Mouse (Mus musculus) forebrain, embryonic 11.5 days (tissue): ENCODE data around the gene Rab3c. TPM values are rescaled to one million over a fixed set of nuclear protein-coding genes. Genes with fewer than 3 reads are reported as not detected.
A peak's percentile ranks its signal among the peaks of the same experiment; 100 is the strongest.

Experiments used
- ATAC-seq: fragments of 200-750 bp; cut with Nextera tagmentation; replicated peaks from 2 replicates; pipeline ENCODE4 v1.8.0; 2017; ENCODE audit warnings: moderate TSS enrichment; ENCODE audit not compliant: low FRiP score
- DNase-seq: peaks from one replicate; pipeline ENCODE4 v3.0.0-alpha.2; 2017; ENCODE audit warnings: low spot score
- H3K27ac ChIP-seq: fragments of 300-500 bp; sonication (generic); 2 replicates; pipeline ENCODE4 v1.5.1; 2014; ENCODE audit warnings: low read depth, low read length
- H3K27me3 ChIP-seq: fragments of 300-500 bp; sonication (generic); 2 replicates; pipeline ENCODE4 v1.6.1; 2014; ENCODE audit warnings: mild to moderate bottlenecking, low read length, mixed read lengths; ENCODE audit not compliant: control insufficient read depth, insufficient read depth
- H3K36me3 ChIP-seq: fragments of 300-500 bp; sonication (generic); 2 replicates; pipeline ENCODE4 v1.6.1; 2014; ENCODE audit warnings: mild to moderate bottlenecking, low read length, moderate library complexity, mixed read lengths; ENCODE audit not compliant: control insufficient read depth, insufficient read depth
- H3K4me1 ChIP-seq: fragments of 300-500 bp; sonication (generic); replicated peaks from 2 replicates; pipeline ENCODE4 v1.6.1; 2014; ENCODE audit warnings: low read length, mixed read lengths; ENCODE audit not compliant: control insufficient read depth, insufficient read depth
- H3K4me2 ChIP-seq: fragments of 300-500 bp; sonication (generic); 2 replicates; pipeline ENCODE4 v1.6.1; 2014; ENCODE audit warnings: low read depth, mild to moderate bottlenecking, low read length, moderate library complexity, mixed read lengths; ENCODE audit not compliant: severe bottlenecking
- H3K4me3 ChIP-seq: fragments of 300-500 bp; sonication (generic); 2 replicates; pipeline ENCODE4 v1.5.1; 2014; ENCODE audit warnings: low read depth, low read length
- H3K9ac ChIP-seq: fragments of 300-500 bp; sonication (generic); 2 replicates; pipeline ENCODE4 v1.6.1; 2014; ENCODE audit warnings: low read length
- H3K9me3 ChIP-seq: fragments of 300-500 bp; sonication (generic); 2 replicates; pipeline ENCODE4 v1.6.1; 2016; ENCODE audit warnings: low read length, mixed read lengths; ENCODE audit not compliant: control insufficient read depth
- WGBS: fragments of 180-500 bp; shearing (Covaris S2); extraction: QIAGEN DNeasy Blood & Tissue Kit; methylation state at CpG from one replicate; pipeline ENCODE4 v1.1.7; 2014; 5-methylcytosine and 5-hydroxymethylcytosine counted together
- polyA plus RNA-seq: library from polyadenylated mRNA; unstranded; fragments of >200 nt; fragmentation: Nextera tagmentation; extraction: Ambion mirVana; gene quantifications from 2 replicates; pipeline ENCODE4 v1.2.1, GENCODE M21; 2014

Gene Rab3c
- polyA plus RNA-seq, 1 experiment from 2014 or later: 15.5 TPM

- Histone ChIP-seq H3K4me2 (peak overlapping the region; percentile 75), H3K27ac (no peak overlapping the region), H3K36me3 (no peaks in the 10 kb centered on the region), H3K9ac (peak overlapping the region; percentile 49), H3K4me3 (peak overlapping the region; percentile 31), H3K9me3 (no peaks in the 10 kb centered on the region), H3K4me1 (peaks cover 10% of the 10 kb centered on the region), H3K27me3 (no peaks in the 10 kb centered on the region; the same call in 1 of the 2 replicates)
- WGBS: under 1% methylated on average over 17 of the region's 17 CpGs
- ATAC-seq: peak; percentile 67
- DNase-seq: peak; percentile 90
These were observed 262.3 kb downstream of the Rab3c start for GRCm38 (mm10) chr13:110018431-110018901.

GRCm38 (mm10) chr13:110012029-110012428 lies 268.8 kb downstream of the Rab3c start:
- no peak for ATAC-seq

GRCm38 (mm10) chr13:110010876-110011275 lies 269.9 kb downstream of the Rab3c start:
- 84% methylated on average over 6 of the region's 6 CpGs for WGBS
- Histone ChIP-seq H3K27me3 (no peaks in the 10 kb centered on the region), H3K27ac (no peak overlapping the region), H3K4me2 (no peak overlapping the region), H3K9ac (no peak overlapping the region), H3K4me3 (no peak overlapping the region), H3K9me3 (no peaks in the 10 kb centered on the region), H3K4me1 (peaks cover 2% of the 10 kb centered on the region; the same call in 1 of the 2 replicates), H3K36me3 (no peaks in the 10 kb centered on the region)
- DNase-seq (no peak), ATAC-seq (no peak)

More at GRCm38 (mm10) chr13:110012029-110012428, 268.8 kb downstream of the Rab3c start:
- H3K9me3 ChIP-seq: no peaks in the 10 kb centered on the region
- WGBS: 89% methylated on average over 4 of the region's 4 CpGs
- DNase-seq: no peak
- peaks cover 2% of the 10 kb centered on the region; the same call in 1 of the 2 replicates for H3K4me1 ChIP-seq
- no peak overlapping the region for H3K4me2 ChIP-seq
- H3K9ac ChIP-seq: no peak overlapping the region
- no peak overlapping the region for H3K27ac ChIP-seq
- no peaks in the 10 kb centered on the region for H3K27me3 ChIP-seq
- H3K36me3 ChIP-seq: no peaks in the 10 kb centered on the region
- H3K4me3 ChIP-seq: no peak overlapping the region

- no peak overlapping the region for H3K9ac ChIP-seq
- DNase-seq: no peak
- no peaks in the 10 kb centered on the region for H3K9me3 ChIP-seq
- no peak overlapping the region for H3K27ac ChIP-seq
- H3K4me3 ChIP-seq: no peak overlapping the region
- WGBS: 43% methylated on average over 8 of the region's 8 CpGs
- no peaks in the 10 kb centered on the region for H3K36me3 ChIP-seq
- H3K4me2 ChIP-seq: no peak overlapping the region
- no peaks in the 10 kb centered on the region for H3K27me3 ChIP-seq
- peaks cover 2% of the 10 kb centered on the region; the same call in 1 of the 2 replicates for H3K4me1 ChIP-seq
- no peak for ATAC-seq
These were observed 272.3 kb downstream of the Rab3c start for GRCm38 (mm10) chr13:110008539-110008938.

GRCm38 (mm10) chr13:110006106-110006781 lies 274.6 kb downstream of the Rab3c start:
- DNase-seq: no peak
- no peaks in the 10 kb centered on the region for H3K27me3 ChIP-seq
- H3K27ac ChIP-seq: no peak overlapping the region
- no peak overlapping the region for H3K9ac ChIP-seq
- no peak overlapping the region for H3K4me2 ChIP-seq
- H3K4me1 ChIP-seq: peaks cover 2% of the 10 kb centered on the region; the same call in 1 of the 2 replicates
- ATAC-seq: no peak
- H3K9me3 ChIP-seq: no peaks in the 10 kb centered on the region
- 58% methylated on average over 21 of the region's 21 CpGs for WGBS
- no peak overlapping the region for H3K4me3 ChIP-seq
- no peaks in the 10 kb centered on the region for H3K36me3 ChIP-seq

Other genes with a start within 250 kb of the Rab3c start
- 0.17 TPM in 1 of 2 replicates, not detected in the other for gene Gapt, start 76.2 kb upstream of the Rab3c start, polyA plus RNA-seq
- gene Plk2, start 114.0 kb upstream of the Rab3c start, polyA plus RNA-seq: 76.0 and 83.6 TPM in 2 replicates